Mouse (Mus musculus): Measurements from ENCODE around the gene Efcab11. TPM values are rescaled to one million over a fixed set of nuclear protein-coding genes. Genes with fewer than 3 reads are reported as not detected.

The Efcab11 gene
- polyA plus RNA-seq, 2 experiments: 2.9 to 6.6 TPM

DNA sequence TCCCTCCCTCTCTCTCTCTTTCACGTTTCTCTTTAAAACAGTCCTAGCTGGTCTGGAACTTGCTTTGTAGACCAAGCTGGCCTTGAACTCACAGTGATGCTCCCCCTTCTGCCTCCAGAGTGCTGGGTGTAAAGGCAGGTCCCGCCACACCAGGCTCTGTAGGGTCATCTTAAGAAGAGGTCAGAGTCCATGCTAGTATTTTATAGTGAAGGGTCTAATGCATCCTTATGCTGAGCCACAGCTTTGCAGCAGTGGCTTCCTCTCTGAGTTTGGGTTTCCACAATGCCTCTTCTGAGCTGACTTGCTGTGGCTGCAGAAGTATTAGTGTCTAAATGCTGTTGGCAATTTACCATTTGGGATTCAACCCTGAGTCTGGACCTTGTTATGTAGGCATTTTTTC, 234.5 kb downstream of the Efcab11 start:
- Histone ChIP-seq H3K4me1 (replicated peaks; ENCODE audit: control insufficient read depth in 2 of 2, insufficient read depth in 2 of 2, low read length in 1 of 2) (no peaks in the 10 kb centered on the region; a peak in 1 of 4 replicates), H3K9me3 (ENCODE audit: control insufficient read depth, low read length) (no peaks in the 10 kb centered on the region), H3K36me3 (replicated peaks; ENCODE audit: control insufficient read depth, insufficient read depth, low read depth) (no peaks in the 10 kb centered on the region), H3K27ac (no peak overlapping the region), H3K27me3 (ENCODE audit: control insufficient read depth, insufficient read depth, low read length) (no peaks in the 10 kb centered on the region), H3K9ac (replicated peaks) (no peak overlapping the region), H3K4me2 (ENCODE audit: low read depth) (no peak overlapping the region), H3K4me3 (ENCODE audit: insufficient read depth in 1 of 2, low read depth in 2 of 2, low read length in 2 of 2) (no peak overlapping the region)
- 30% methylated on average over 2 of the region's 2 CpGs for WGBS (ENCODE audit: insufficient replicate concordance)
- ATAC-seq (ENCODE audit: insufficient read depth) (no peak), DNase-seq (ENCODE audit: low read depth in 3 of 3, low spot score in 3 of 3) (no peak)
- TF ChIP-seq EP300 (IDR thresholded peaks at IDR 0.05; ENCODE audit: low read depth): no peak
- TF ChIP-seq CTCF (IDR thresholded peaks at IDR 0.05; ENCODE audit: low read depth): no peak

DNA sequence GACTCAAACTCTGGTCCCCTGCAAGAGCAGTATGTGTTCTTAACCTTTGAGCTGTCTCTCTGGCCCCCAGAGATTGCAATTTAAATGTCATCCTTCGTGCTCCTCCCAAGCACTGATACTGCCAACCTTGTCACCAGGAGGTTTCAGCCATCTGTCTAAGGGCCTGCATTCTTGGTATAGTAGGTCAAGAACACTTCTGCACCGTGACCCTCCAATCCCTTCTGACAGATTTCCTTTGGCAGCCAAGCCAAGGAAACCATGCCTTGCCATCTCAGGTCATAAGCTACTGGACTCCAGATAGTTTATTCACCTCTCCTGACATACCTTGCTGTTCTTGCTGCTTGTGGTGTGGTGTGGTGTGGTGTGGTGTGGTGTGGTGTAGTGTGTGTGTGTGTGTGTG, 235.5 kb downstream of the Efcab11 start:
- H3K9me3 ChIP-seq (ENCODE audit: control insufficient read depth, low read length): peaks cover 2% of the 10 kb centered on the region; the same call in 1 of the 2 replicates
- TF ChIP-seq CTCF (IDR thresholded peaks at IDR 0.05; ENCODE audit: low read depth) (no peak), EP300 (IDR thresholded peaks at IDR 0.05; ENCODE audit: low read depth) (no peak)
- no peak overlapping the region for H3K27ac ChIP-seq
- H3K4me3 ChIP-seq (ENCODE audit: insufficient read depth in 1 of 2, low read depth in 2 of 2, low read length in 2 of 2): no peak overlapping the region
- H3K27me3 ChIP-seq (ENCODE audit: control insufficient read depth, insufficient read depth, low read length): no peaks in the 10 kb centered on the region
- 54% methylated on average over 2 of the region's 2 CpGs for WGBS (ENCODE audit: insufficient replicate concordance)
- ATAC-seq (ENCODE audit: insufficient read depth) (no peak), DNase-seq (ENCODE audit: low read depth in 3 of 3, low spot score in 3 of 3) (no peak)
- no peaks in the 10 kb centered on the region for H3K36me3 ChIP-seq (replicated peaks; ENCODE audit: control insufficient read depth, insufficient read depth, low read depth)
- no peak overlapping the region for H3K9ac ChIP-seq (replicated peaks)
- H3K4me1 ChIP-seq (replicated peaks; ENCODE audit: control insufficient read depth in 2 of 2, insufficient read depth in 2 of 2, low read length in 1 of 2): no peaks in the 10 kb centered on the region; a peak in 1 of 4 replicates
- no peak overlapping the region for H3K4me2 ChIP-seq (ENCODE audit: low read depth)

GRCm38 (mm10) chr12:99646556-99647354, 237.5 kb downstream of the Efcab11 start:
- Histone ChIP-seq H3K36me3 (replicated peaks; ENCODE audit: control insufficient read depth, insufficient read depth, low read depth) (no peaks in the 10 kb centered on the region), H3K9ac (replicated peaks) (no peak overlapping the region), H3K4me2 (ENCODE audit: low read depth) (no peak overlapping the region), H3K9me3 (ENCODE audit: control insufficient read depth, low read length) (peaks cover 2% of the 10 kb centered on the region; the same call in 1 of the 2 replicates), H3K27me3 (ENCODE audit: control insufficient read depth, insufficient read depth, low read length) (no peaks in the 10 kb centered on the region), H3K4me3 (ENCODE audit: insufficient read depth in 1 of 2, low read depth in 2 of 2, low read length in 2 of 2) (no peak overlapping the region), H3K27ac (no peak overlapping the region), H3K4me1 (replicated peaks; ENCODE audit: control insufficient read depth in 2 of 2, insufficient read depth in 2 of 2, low read length in 1 of 2) (no peaks in the 10 kb centered on the region; a peak in 1 of 4 replicates)
- ATAC-seq (ENCODE audit: insufficient read depth): no peak
- TF ChIP-seq EP300 (IDR thresholded peaks at IDR 0.05; ENCODE audit: low read depth): no peak
- TF ChIP-seq CTCF (IDR thresholded peaks at IDR 0.05; ENCODE audit: low read depth): no peak
- peak in 1 of 3 experiments; percentile 23 for DNase-seq (ENCODE audit: low read depth in 3 of 3, low spot score in 3 of 3)
- 57% methylated on average over 11 of the region's 11 CpGs for WGBS (ENCODE audit: insufficient replicate concordance)

DNA sequence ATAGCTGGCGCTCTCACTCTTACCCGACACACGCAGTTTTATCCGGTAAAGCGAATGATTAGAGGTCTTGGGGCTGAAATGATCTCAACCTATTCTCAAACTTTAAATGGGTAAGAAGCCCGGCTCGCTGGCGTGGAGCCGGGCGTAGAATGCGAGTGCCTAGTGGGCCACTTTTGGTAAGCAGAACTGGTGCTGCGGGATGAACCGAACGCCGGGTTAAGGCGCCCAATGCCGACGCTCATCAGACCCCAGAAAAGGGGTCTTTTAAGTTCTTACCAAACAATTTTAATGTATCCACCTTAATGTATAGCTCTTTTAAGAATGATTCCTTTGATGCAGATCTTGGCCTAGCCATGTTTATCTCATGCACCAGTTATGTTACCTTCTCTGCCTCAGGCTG, 238.8 kb downstream of the Efcab11 start:
- Histone ChIP-seq H3K27me3 (ENCODE audit: control insufficient read depth, insufficient read depth, low read length) (no peaks in the 10 kb centered on the region), H3K4me2 (ENCODE audit: low read depth) (no peak overlapping the region), H3K36me3 (replicated peaks; ENCODE audit: control insufficient read depth, insufficient read depth, low read depth) (no peaks in the 10 kb centered on the region), H3K9me3 (ENCODE audit: control insufficient read depth, low read length) (peaks cover 2% of the 10 kb centered on the region; the same call in 1 of the 2 replicates), H3K4me3 (ENCODE audit: insufficient read depth in 1 of 2, low read depth in 2 of 2, low read length in 2 of 2) (no peak overlapping the region), H3K4me1 (replicated peaks; ENCODE audit: control insufficient read depth in 2 of 2, insufficient read depth in 2 of 2, low read length in 1 of 2) (peaks cover 0 to 2% of the 10 kb centered on the region in 2 experiments; a peak in 1 of 4 replicates), H3K27ac (no peak overlapping the region), H3K9ac (replicated peaks) (no peak overlapping the region)
- WGBS (ENCODE audit: insufficient replicate concordance): 85% methylated on average over 18 of the region's 18 CpGs
- ATAC-seq (ENCODE audit: insufficient read depth) (peak; percentile 93), DNase-seq (ENCODE audit: low read depth in 3 of 3, low spot score in 3 of 3) (no peak)
- no peak for TF ChIP-seq CTCF (IDR thresholded peaks at IDR 0.05; ENCODE audit: low read depth)
- no peak for TF ChIP-seq EP300 (IDR thresholded peaks at IDR 0.05; ENCODE audit: low read depth)

DNA sequence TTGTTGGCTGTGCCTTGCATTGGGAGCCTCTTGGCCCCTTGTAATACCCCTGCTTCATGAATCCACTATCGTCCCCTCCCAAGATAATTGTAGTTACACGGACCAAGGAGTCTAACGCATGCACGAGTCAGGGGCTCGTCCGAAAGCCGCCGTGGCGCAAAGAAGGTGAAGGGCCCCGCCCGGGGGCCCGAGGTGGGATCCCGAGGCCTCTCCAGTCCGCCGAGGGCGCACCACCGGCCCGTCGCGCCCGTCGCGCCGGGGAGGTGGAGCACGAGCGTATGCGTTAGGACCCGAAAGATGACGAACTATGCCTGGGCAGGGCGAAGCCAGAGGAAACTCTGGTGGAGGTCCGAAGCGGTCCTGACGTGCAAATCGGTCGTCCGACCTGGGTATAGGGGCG, 239.3 kb downstream of the Efcab11 start:
- peaks cover 0 to 2% of the 10 kb centered on the region in 2 experiments; a peak in 1 of 4 replicates for H3K4me1 ChIP-seq (replicated peaks; ENCODE audit: control insufficient read depth in 2 of 2, insufficient read depth in 2 of 2, low read length in 1 of 2)
- H3K27me3 ChIP-seq (ENCODE audit: control insufficient read depth, insufficient read depth, low read length): no peaks in the 10 kb centered on the region
- peak; percentile 100 for ATAC-seq (ENCODE audit: insufficient read depth)
- WGBS (ENCODE audit: insufficient replicate concordance): 85% methylated on average over 37 of the region's 37 CpGs
- H3K9me3 ChIP-seq (ENCODE audit: control insufficient read depth, low read length): peaks cover 2% of the 10 kb centered on the region; the same call in 1 of the 2 replicates
- no peak overlapping the region for H3K9ac ChIP-seq (replicated peaks)
- no peak for TF ChIP-seq EP300 (IDR thresholded peaks at IDR 0.05; ENCODE audit: low read depth)
- no peak overlapping the region for H3K4me2 ChIP-seq (ENCODE audit: low read depth)
- H3K36me3 ChIP-seq (replicated peaks; ENCODE audit: control insufficient read depth, insufficient read depth, low read depth): no peaks in the 10 kb centered on the region
- no peak overlapping the region for H3K4me3 ChIP-seq (ENCODE audit: insufficient read depth in 1 of 2, low read depth in 2 of 2, low read length in 2 of 2)
- H3K27ac ChIP-seq: no peak overlapping the region
- DNase-seq (ENCODE audit: low read depth in 3 of 3, low spot score in 3 of 3): no peak

Other genes with a start within 250 kb of the Efcab11 start
- 15.4 and 16.8 TPM in 2 replicates for gene Tdp1, start 78 bp upstream of the Efcab11 start, polyA plus RNA-seq (2012; rRNA removed)
- gene Tdp1, start 78 bp upstream of the Efcab11 start, polyA plus RNA-seq (2014; fragmentation: Nextera tagmentation; extraction: Ambion mirVana): 23.3 and 29.8 TPM in 2 replicates
- gene Kcnk13, start 80.1 kb upstream of the Efcab11 start, polyA plus RNA-seq (2012; rRNA removed): 0.23 and 0.24 TPM in 2 replicates
- 0.48 and 0.58 TPM in 2 replicates for gene Kcnk13, start 80.1 kb upstream of the Efcab11 start, polyA plus RNA-seq (2014; fragmentation: Nextera tagmentation; extraction: Ambion mirVana)
- gene Psmc1, start 225.7 kb upstream of the Efcab11 start, polyA plus RNA-seq (2012; rRNA removed): 33.3 and 66.9 TPM in 2 replicates
- 148 TPM in 2 replicates for gene Psmc1, start 225.7 kb upstream of the Efcab11 start, polyA plus RNA-seq (2014; fragmentation: Nextera tagmentation; extraction: Ambion mirVana)